Mouse (Mus musculus) hindbrain, embryonic 13.5 days (tissue): ENCODE results near the gene Gnai2. TPM values are rescaled to one million over a fixed set of nuclear protein-coding genes. Genes with fewer than 3 reads are reported as not detected.

Experiments
- ATAC-seq: fragments of 200-750 bp; cut with Nextera tagmentation; 2 replicates; pipeline ENCODE4 v1.8.0; 2017; ENCODE audit warnings: moderate TSS enrichment; ENCODE audit not compliant: low FRiP score
- H3K27ac ChIP-seq: fragments of 300-500 bp; sonication (generic); 2 replicates; pipeline ENCODE4 v1.5.1; 2015; ENCODE audit warnings: inconsistent platforms, mild to moderate bottlenecking, moderate library complexity
- H3K27me3 ChIP-seq: fragments of 300-500 bp; sonication (generic); 2 replicates; pipeline ENCODE4 v1.6.1; 2015; ENCODE audit warnings: mild to moderate bottlenecking, inconsistent platforms
- H3K36me3 ChIP-seq: fragments of 300-500 bp; sonication (generic); 2 replicates; pipeline ENCODE4 v1.6.1; 2015; ENCODE audit warnings: mild to moderate bottlenecking, inconsistent platforms
- H3K4me1 ChIP-seq: fragments of 300-500 bp; sonication (generic); replicated peaks from 2 replicates; pipeline ENCODE4 v1.6.1; 2015; ENCODE audit warnings: inconsistent platforms
- H3K4me2 ChIP-seq: fragments of 300-500 bp; sonication (generic); 2 replicates; pipeline ENCODE4 v1.6.1; 2015; ENCODE audit warnings: inconsistent platforms, mild to moderate bottlenecking, moderate library complexity
- H3K4me3 ChIP-seq: fragments of 300-500 bp; sonication (generic); 2 replicates; pipeline ENCODE4 v1.5.1; 2015; ENCODE audit warnings: mild to moderate bottlenecking, inconsistent platforms
- H3K9ac ChIP-seq: fragments of 300-500 bp; sonication (generic); 2 replicates; pipeline ENCODE4 v1.6.1; 2015; ENCODE audit warnings: mild to moderate bottlenecking, inconsistent platforms
- H3K9me3 ChIP-seq: fragments of 300-500 bp; sonication (generic); 2 replicates; pipeline ENCODE4 v1.6.1; 2016; ENCODE audit warnings: inconsistent platforms
- WGBS: fragments of 180-500 bp; shearing (Covaris S2); methylation state at CpG from one replicate; pipeline ENCODE4 v1.1.7; 2015; 5-methylcytosine and 5-hydroxymethylcytosine counted together
- polyA plus RNA-seq: library from polyadenylated mRNA; unstranded; fragments of >200 nt; fragmentation: Nextera tagmentation; extraction: Ambion mirVana; gene quantifications from 2 replicates; pipeline ENCODE4 v1.2.1, GENCODE M21; 2015

Gnai2 gene
- polyA plus RNA-seq, 1 experiment from 2014 or later: 338 TPM

- ATAC-seq: no peak
- 7% methylated on average over 33 of the region's 33 CpGs for WGBS
- peaks cover 15% of the 10 kb centered on the region for H3K4me1 ChIP-seq
Observed at GRCm38 (mm10) chr9:107587833-107588639, 47.1 kb downstream of the Gnai2 start.

DNA sequence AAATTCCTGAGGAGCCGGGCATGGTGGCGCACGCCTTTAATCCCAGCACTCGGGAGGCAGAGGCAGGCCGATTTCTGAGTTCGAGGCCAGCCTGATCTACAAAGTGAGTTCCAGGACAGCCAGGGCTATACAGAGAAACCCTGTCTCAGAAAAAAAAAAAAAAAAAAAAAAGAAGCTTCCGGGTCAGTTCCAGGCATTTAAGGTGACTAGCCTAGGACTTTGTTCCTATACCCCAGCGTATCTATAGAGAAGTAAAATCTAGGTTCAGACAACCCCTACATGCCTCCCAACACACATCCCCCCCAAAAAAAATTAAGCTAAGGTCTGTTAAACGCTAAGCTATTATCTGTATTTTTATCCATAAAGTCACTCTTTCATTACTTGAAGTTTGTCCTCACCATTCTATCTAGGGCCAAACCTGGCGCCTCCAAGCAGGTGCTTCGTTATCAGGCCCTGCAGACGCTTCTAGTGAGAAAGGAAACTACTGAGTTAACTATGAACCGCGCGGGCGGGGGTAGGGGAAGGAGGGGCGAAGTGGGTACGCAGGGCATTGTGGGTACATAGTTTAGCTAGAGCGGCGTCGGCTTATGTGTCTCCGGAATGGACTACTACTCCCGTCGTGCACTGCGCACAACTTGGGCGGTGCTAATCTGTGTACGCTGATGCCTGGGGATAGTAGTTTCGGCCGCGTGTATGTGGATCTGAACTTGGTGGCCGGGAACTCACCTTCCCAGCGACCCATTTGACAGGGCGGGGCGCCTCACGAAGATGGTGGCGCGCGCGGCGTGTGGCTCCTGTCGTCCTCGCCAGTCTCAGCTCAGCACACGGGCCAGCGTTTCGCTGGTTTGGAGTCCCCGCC is 48.0 kb downstream of the Gnai2 start, which contains the start of gene Ifrd2:
Gene Ifrd2, plus strand, starts transcription at position 669 of the 859 bp plus-strand sequence.
- WGBS: 13% methylated on average over 46 of the region's 46 CpGs

More at GRCm38 (mm10) chr9:107587833-107588639, 47.1 kb downstream of the Gnai2 start:
- Histone ChIP-seq H3K27ac (no peak overlapping the region), H3K36me3 (peaks cover 41% of the 10 kb centered on the region), H3K27me3 (no peaks in the 10 kb centered on the region), H3K9ac (peak overlapping the region; percentile 69), H3K9me3 (no peaks in the 10 kb centered on the region), H3K4me3 (peak overlapping the region; percentile 71), H3K4me2 (peak overlapping the region; percentile 86)

GRCm38 (mm10) chr9:107586504-107586903 is 48.7 kb downstream of the Gnai2 start:
- Histone ChIP-seq H3K4me3 (no peak overlapping the region), H3K9me3 (no peaks in the 10 kb centered on the region), H3K27ac (no peak overlapping the region), H3K9ac (no peak overlapping the region), H3K27me3 (no peaks in the 10 kb centered on the region), H3K36me3 (peaks cover 29% of the 10 kb centered on the region), H3K4me1 (peaks cover 22% of the 10 kb centered on the region), H3K4me2 (no peak overlapping the region)
- WGBS: 95% methylated on average over 5 of the region's 5 CpGs
- no peak for ATAC-seq

More for the DNA sequence above, 48.0 kb downstream of the Gnai2 start, which contains the start of gene Ifrd2:
- no peak within 1 kb of the TSS for H3K27ac ChIP-seq
- H3K27me3 ChIP-seq: no peaks in the 10 kb centered on the region
- peak within 1 kb of the TSS; percentile 69 for H3K9ac ChIP-seq
- peak within 1 kb of the TSS; percentile 71 for H3K4me3 ChIP-seq
- H3K36me3 ChIP-seq: peaks cover 36% of the 10 kb centered on the region
- H3K4me2 ChIP-seq: peak within 1 kb of the TSS; percentile 86
- peak; percentile 97 for ATAC-seq
- peaks cover 15% of the 10 kb centered on the region for H3K4me1 ChIP-seq
- H3K9me3 ChIP-seq: no peaks in the 10 kb centered on the region

GRCm38 (mm10) chr9:107583174-107583573 is 52.0 kb downstream of the Gnai2 start:
- Histone ChIP-seq H3K4me1 (peaks cover 36% of the 10 kb centered on the region), H3K4me3 (no peak overlapping the region), H3K27me3 (no peaks in the 10 kb centered on the region), H3K27ac (no peak overlapping the region), H3K9ac (no peak overlapping the region), H3K4me2 (no peak overlapping the region), H3K36me3 (peaks cover 10% of the 10 kb centered on the region), H3K9me3 (no peaks in the 10 kb centered on the region)
- no peak for ATAC-seq
- 93% methylated on average over 14 of the region's 14 CpGs for WGBS

DNA sequence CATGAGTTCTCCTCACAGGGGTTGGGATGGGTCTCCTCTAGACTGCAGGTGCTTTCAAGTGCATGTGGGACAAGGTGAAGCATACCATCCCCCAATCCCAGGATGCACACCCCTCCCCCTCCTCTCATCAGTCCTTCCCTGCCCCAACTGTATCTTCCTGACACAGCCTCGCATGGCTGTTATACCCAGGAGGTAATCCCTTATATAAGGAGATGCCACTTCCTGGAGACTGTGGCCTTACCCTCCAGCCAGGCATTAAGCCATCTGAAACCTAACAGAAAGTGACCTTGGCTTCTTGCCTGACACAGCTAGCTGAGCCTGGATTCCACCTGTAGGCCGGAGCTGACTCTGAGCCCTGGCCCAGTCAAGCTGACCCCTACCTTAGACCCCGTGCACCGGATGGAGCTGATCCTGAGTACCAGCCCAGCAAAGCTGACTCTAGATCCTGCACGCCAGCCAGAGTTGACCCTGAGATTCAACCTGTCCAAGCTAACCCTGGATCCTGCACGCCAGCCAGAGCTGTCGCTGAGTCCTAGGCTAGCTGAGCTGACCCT is 52.6 kb downstream of the Gnai2 start:
- H3K27ac ChIP-seq: no peak overlapping the region
- H3K4me1 ChIP-seq: peaks cover 35% of the 10 kb centered on the region
- no peak overlapping the region for H3K4me3 ChIP-seq
- WGBS: 90% methylated on average over 7 of the region's 7 CpGs
- peaks cover 10% of the 10 kb centered on the region for H3K36me3 ChIP-seq
- H3K9me3 ChIP-seq: no peaks in the 10 kb centered on the region
- H3K27me3 ChIP-seq: no peaks in the 10 kb centered on the region
- no peak overlapping the region for H3K9ac ChIP-seq
- no peak for ATAC-seq
- no peak overlapping the region for H3K4me2 ChIP-seq

DNA sequence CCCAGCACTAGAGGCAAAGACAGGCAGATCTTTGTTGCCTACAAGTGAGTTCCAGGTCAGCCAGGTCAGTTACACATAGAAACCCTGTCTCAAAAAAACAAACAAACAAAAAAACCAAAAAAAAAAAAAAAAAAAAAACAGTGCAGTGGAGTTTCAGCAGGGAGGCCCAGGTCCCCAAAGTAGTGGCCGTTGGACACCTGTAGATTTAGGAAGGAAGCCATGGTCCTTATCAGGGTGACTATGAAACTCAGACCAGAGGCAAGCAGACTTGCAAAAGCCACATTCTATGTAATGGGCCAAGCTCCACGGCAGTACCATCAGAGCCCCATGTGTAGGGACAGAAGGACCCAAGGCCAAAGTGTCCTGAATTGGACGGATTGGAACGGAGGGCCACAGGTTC is 53.6 kb downstream of the Gnai2 start:
- 83% methylated on average over 4 of the region's 4 CpGs for WGBS
- ATAC-seq: no peak
- H3K4me3 ChIP-seq: peak overlapping the region; percentile 62
- peak overlapping the region; percentile 97 for H3K4me2 ChIP-seq
- H3K9me3 ChIP-seq: no peaks in the 10 kb centered on the region
- peaks cover 45% of the 10 kb centered on the region for H3K4me1 ChIP-seq
- peak overlapping the region; percentile 83 for H3K9ac ChIP-seq
- no peaks in the 10 kb centered on the region for H3K27me3 ChIP-seq
- H3K27ac ChIP-seq: no peak overlapping the region
- H3K36me3 ChIP-seq: peaks cover 10% of the 10 kb centered on the region

DNA sequence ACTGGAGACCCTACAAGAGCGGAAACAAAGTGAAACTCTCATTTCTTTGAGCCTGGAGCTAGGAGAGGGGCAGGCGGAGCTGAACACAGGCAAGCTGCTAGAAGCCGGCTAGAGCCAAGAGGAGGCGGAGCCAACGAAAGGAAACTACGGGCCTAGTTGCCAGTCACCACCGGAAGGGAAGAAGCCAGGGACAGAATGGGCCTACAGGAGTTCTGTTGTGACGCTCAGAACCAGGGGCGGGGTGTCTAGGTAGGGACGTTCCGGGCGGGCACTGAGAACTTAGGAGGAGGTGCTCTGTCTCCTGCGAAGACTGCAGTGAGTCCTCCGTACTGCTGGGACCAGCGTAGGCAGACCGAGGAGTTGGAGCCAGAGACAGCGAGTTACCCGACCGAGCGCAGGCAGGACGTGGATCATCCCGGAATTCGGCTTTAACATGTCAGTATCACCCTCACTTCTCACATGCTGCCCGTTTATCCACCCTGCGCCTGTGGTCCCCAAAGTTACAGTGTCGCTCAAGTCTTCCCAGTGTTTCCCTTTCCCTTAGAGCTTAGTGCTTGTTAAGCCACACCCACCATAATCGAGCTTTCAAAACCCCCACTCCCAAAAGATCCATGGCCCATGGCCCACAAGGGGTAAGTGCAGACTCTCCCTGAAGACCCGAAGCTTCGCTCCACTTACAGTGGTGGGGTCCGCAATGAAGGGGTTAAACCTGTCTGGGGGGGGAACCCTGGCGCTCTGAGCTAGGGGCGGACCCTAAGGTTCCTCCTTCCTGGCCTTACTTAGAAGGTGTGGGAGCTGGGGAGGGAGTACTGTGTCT is 54.5 kb downstream of the Gnai2 start, which contains the start of gene Hyal3:
Gene Hyal3, plus strand, starts transcription at position 318 of the 817 bp plus-strand sequence.
- Histone ChIP-seq H3K27me3 (no peaks in the 10 kb centered on the region), H3K4me2 (peak within 1 kb of the TSS; percentile 97), H3K4me3 (peak within 1 kb of the TSS; percentile 62), H3K9me3 (no peaks in the 10 kb centered on the region), H3K36me3 (peaks cover 10% of the 10 kb centered on the region), H3K9ac (peak within 1 kb of the TSS; percentile 83), H3K4me1 (peaks cover 48% of the 10 kb centered on the region), H3K27ac (peak within 1 kb of the TSS; percentile 86)
- WGBS: under 1% methylated on average over 32 of the region's 32 CpGs
- peak; percentile 70 for ATAC-seq

GRCm38 (mm10) chr9:107579023-107579900 is 55.9 kb downstream of the Gnai2 start:
- peaks cover 21% of the 10 kb centered on the region for H3K36me3 ChIP-seq
- peak overlapping the region; percentile 56; the same call in 1 of the 2 replicates for H3K9ac ChIP-seq
- 95% methylated on average over 14 of the region's 14 CpGs for WGBS
- H3K4me2 ChIP-seq: peak overlapping the region; percentile 97; the same call in 1 of the 2 replicates
- ATAC-seq: no peak
- peaks cover 48% of the 10 kb centered on the region for H3K4me1 ChIP-seq
- no peaks in the 10 kb centered on the region for H3K9me3 ChIP-seq
- no peaks in the 10 kb centered on the region for H3K27me3 ChIP-seq
- peak overlapping the region; percentile 86; the same call in 1 of the 2 replicates for H3K27ac ChIP-seq
- H3K4me3 ChIP-seq: no peak overlapping the region

DNA sequence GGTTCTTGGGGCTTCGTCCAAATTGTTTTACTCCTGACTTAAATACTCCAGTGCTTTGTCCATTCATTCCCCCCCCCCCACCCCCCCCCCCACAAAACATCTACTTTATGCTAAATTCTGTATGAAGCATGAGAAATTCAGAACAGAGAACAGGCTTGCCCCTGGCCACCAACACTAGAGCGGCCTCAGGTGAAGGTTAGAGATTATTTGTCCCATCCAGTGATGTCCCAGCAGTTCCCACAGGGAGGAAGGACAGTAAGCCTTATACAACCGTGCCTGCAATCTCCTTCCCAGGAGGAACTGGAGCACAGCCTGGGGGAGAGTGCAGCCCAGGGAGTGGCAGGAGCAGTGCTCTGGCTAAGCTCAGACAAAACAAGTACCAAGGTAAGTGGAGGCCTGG is 56.6 kb downstream of the Gnai2 start, which contains the start of gene Naa80:
Gene Naa80, plus strand, starts transcription at position 301 of the 400 bp plus-strand sequence.
- Histone ChIP-seq H3K27me3 (no peaks in the 10 kb centered on the region), H3K4me2 (peak within 1 kb of the TSS; percentile 97; the same call in 1 of the 2 replicates), H3K27ac (peak within 1 kb of the TSS; percentile 86; the same call in 1 of the 2 replicates), H3K4me1 (peaks cover 48% of the 10 kb centered on the region), H3K9me3 (no peaks in the 10 kb centered on the region), H3K9ac (peak within 1 kb of the TSS; percentile 56; the same call in 1 of the 2 replicates), H3K4me3 (no peak within 1 kb of the TSS), H3K36me3 (peaks cover 22% of the 10 kb centered on the region)
- no peak for ATAC-seq
- WGBS: 83% methylated on average over 3 of the region's 3 CpGs

DNA sequence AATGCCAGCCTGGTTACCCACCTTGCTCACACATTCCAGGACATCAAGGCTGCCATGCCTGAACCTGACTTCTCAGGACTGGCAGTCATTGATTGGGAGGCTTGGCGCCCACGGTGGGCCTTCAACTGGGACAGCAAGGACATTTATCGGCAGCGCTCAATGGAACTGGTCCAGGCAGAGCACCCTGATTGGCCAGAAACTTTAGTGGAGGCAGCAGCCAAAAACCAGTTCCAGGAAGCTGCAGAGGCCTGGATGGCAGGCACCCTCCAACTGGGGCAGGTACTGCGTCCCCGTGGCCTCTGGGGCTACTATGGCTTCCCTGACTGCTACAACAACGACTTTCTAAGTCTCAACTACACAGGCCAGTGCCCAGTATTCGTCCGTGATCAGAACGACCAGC is 57.3 kb downstream of the Gnai2 start:
- H3K9me3 ChIP-seq: no peaks in the 10 kb centered on the region
- no peak overlapping the region for H3K27ac ChIP-seq
- H3K4me3 ChIP-seq: no peak overlapping the region
- peaks cover 48% of the 10 kb centered on the region for H3K4me1 ChIP-seq
- ATAC-seq: no peak
- no peak overlapping the region for H3K4me2 ChIP-seq
- H3K27me3 ChIP-seq: no peaks in the 10 kb centered on the region
- 96% methylated on average over 10 of the region's 10 CpGs for WGBS
- H3K9ac ChIP-seq: 0 out of 2 replicates have a peak overlapping the region, but pooled peaks have one; percentile 1
- H3K36me3 ChIP-seq: peaks cover 22% of the 10 kb centered on the region
